Mouse (Mus musculus) embryonic fibroblast, embryonic 13.5 days (primary cell): ENCODE measurements around the gene Dtd1. TPM values are rescaled to one million over a fixed set of nuclear protein-coding genes. Genes with fewer than 3 reads are reported as not detected.

Experiments
- H3K27ac ChIP-seq: 2 replicates; pipeline ENCODE4 v1.5.1; 2012; ENCODE audit warnings: low read length, control low read depth, inconsistent platforms; ENCODE audit not compliant: insufficient read depth
- H3K4me1 ChIP-seq: 2 replicates; pipeline ENCODE4 v1.6.1; 2011; ENCODE audit warnings: low read length; ENCODE audit not compliant: control insufficient read depth, insufficient read depth
- H3K4me3 ChIP-seq: 2 replicates; pipeline ENCODE4 v1.5.1; 2011; ENCODE audit warnings: mild to moderate bottlenecking, control low read depth, low read length; ENCODE audit not compliant: insufficient read depth
- CTCF ChIP-seq: IDR thresholded peaks from 2 replicates; pipeline ENCODE4 v1.5.1; 2011; ENCODE audit warnings: mild to moderate bottlenecking, control low read depth, low read length, moderate library complexity, borderline replicate concordance; ENCODE audit not compliant: insufficient read depth
- POLR2A ChIP-seq: IDR thresholded peaks from 2 replicates; pipeline ENCODE4 v1.6.1; 2011; ENCODE audit warnings: low read depth, mild to moderate bottlenecking, control low read depth, low read length, moderate library complexity
- polyA plus RNA-seq: library from polyadenylated mRNA; stranded (reverse); fragments of >200 nt; gene quantifications from 2 replicates; pipeline ENCODE4 v1.2.4, GENCODE M21; 2011; ENCODE audit warnings: low read depth; ENCODE audit not compliant: missing spikeins, insufficient read length

Dtd1 gene
- polyA plus RNA-seq, 1 experiment, result 14.9 TPM

GRCm38 (mm10) chr2:144700608-144701007 is 100.9 kb downstream of the Dtd1 start:
- no peak overlapping the region for H3K27ac ChIP-seq
- TF ChIP-seq CTCF, result no peak
- no peak for TF ChIP-seq POLR2A
- H3K4me1 ChIP-seq, result no peaks in the 10 kb centered on the region
- no peak overlapping the region for H3K4me3 ChIP-seq

DNA sequence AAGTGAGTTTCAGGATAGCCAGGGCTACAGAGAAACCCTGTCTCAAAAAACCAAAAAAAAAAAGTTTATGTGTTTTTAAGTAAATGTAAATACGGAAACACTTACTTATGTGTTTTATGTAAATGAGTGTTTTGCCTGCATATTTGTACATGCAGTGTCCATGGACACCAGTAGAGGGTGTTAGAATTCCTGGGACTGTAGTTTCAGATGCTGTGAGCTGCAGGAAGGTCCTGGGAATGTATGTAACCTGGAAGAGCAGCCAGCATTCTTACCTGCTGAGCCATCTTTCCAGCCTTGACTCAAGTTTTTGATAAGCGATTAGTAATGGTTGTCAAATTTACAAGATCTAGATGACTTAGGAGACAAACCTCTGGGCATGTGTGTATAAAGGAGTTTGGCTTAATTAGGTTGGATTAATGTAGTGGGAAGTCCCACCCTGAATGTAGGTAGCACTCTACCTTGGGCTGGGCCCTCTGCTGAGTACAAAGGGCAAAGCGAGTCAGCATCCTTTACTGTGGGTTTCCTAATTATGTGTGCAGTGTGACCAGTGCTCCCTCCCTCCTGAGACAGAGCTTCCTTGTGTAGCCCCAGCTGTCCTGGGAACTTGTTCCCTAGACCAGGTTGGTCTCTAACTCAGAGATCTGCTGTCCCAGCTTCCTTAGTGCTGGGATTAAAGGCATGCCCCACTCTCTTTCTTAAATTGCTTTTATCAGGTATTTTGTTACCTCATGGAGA is 101.9 kb downstream of the Dtd1 start:
- TF ChIP-seq POLR2A (no peak), CTCF (no peak)
- no peak overlapping the region for H3K27ac ChIP-seq
- H3K4me1 ChIP-seq, result no peaks in the 10 kb centered on the region
- no peak overlapping the region for H3K4me3 ChIP-seq

DNA sequence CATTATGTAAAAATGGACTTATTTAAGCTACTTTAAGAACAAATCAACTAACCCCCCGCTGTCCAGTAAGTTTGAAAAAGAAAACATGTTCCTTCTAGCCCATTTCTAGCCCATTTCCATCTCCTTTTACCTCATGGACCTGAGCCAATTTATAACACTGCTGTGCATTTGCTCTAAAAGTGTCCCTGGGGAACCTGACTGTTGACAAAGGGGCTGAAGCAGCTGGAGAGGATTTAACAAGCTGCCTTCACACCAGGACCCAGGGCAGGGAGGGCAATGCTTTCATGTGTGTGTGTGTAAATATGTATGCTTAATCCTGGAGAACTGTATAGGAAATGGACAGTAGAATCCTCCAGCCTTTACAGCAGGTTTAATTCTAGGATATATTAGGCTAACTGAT is 109.6 kb downstream of the Dtd1 start:
- Histone ChIP-seq H3K27ac (no peak overlapping the region), H3K4me3 (no peak overlapping the region), H3K4me1 (no peaks in the 10 kb centered on the region)
- TF ChIP-seq CTCF (no peak), POLR2A (no peak)

GRCm38 (mm10) chr2:144709704-144710103 is 110.0 kb downstream of the Dtd1 start:
- Histone ChIP-seq H3K4me3 (no peak overlapping the region), H3K27ac (no peak overlapping the region), H3K4me1 (no peaks in the 10 kb centered on the region)
- no peak for TF ChIP-seq CTCF
- TF ChIP-seq POLR2A, result no peak

DNA sequence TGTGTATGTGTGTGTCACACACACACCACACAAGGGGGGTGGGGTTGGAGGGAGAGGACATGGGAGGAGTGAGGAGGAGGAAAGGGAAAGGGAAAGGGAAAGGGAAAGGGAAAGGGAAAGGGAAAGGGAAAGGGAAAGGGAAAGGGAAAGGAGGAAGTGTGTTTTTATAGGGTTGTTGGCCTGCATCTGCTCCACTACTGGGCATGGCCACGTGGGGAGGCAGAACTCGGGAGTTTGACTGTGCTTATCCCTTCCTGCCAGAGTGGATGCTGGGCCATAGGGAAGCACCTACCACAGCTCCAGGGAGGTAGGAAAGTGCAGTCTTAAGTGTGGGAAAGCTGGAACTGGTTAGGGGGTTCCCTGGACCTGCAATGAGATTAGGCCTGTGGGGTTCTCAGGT is 114.9 kb downstream of the Dtd1 start:
- Histone ChIP-seq H3K27ac (no peak overlapping the region), H3K4me3 (no peak overlapping the region), H3K4me1 (no peaks in the 10 kb centered on the region)
- TF ChIP-seq POLR2A (no peak), CTCF (no peak)

- no peak overlapping the region for H3K4me3 ChIP-seq
- no peaks in the 10 kb centered on the region for H3K4me1 ChIP-seq
- H3K27ac ChIP-seq, result no peak overlapping the region
- TF ChIP-seq CTCF (no peak), POLR2A (no peak)
Measured at GRCm38 (mm10) chr2:144715211-144715768, 115.6 kb downstream of the Dtd1 start.

DNA sequence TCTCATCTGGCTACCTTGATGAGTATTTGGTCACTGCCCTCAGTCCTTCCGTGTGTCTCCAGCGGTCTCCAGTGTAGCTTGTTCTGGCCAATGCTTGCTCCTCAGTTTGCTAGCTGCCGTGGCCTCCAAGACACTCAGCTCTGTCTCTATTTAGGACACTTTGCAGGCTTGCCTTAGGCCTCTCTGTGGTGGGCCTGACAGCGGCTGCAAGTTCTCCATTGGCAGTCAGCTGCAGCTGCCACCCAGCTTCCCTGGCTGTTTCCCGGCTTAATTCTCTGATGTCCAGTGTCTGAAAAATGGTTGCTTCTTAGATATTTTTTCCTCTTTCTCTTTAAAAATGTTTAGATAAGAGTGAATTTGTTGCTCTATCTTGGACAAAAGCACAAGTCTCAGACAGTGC is 116.6 kb downstream of the Dtd1 start:
- H3K4me1 ChIP-seq, result no peaks in the 10 kb centered on the region
- no peak overlapping the region for H3K4me3 ChIP-seq
- no peak overlapping the region for H3K27ac ChIP-seq
- no peak for TF ChIP-seq CTCF
- TF ChIP-seq POLR2A, result no peak

- H3K27ac ChIP-seq, result no peak overlapping the region
- TF ChIP-seq CTCF, result no peak
- no peak for TF ChIP-seq POLR2A
Measured at GRCm38 (mm10) chr2:144718273-144718672, 118.6 kb downstream of the Dtd1 start.

DNA sequence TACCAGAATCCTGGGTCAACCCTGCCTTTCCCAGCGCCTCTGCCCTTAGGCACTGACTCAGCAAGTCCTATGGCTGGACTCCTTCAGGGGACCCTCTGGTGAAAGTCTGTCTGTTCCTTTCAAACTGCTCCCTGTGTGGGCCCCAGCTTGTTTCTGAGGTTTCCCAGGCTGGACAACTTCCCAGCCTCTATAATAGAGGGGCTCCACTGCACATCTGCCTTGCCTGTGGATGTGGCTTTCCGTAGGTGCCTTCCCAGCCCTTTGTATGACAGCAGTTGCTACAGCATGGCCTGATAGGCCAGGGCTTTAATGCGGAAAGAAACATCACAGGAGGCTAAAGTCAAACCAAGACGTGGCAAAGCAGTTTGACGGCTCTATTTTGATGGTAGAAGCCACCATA is 119.6 kb downstream of the Dtd1 start:
- TF ChIP-seq CTCF, result no peak
- no peak for TF ChIP-seq POLR2A
- H3K4me1 ChIP-seq, result no peaks in the 10 kb centered on the region
- H3K4me3 ChIP-seq, result no peak overlapping the region
- H3K27ac ChIP-seq, result no peak overlapping the region

More at GRCm38 (mm10) chr2:144718273-144718672, 118.6 kb downstream of the Dtd1 start:
- H3K4me3 ChIP-seq, result no peak overlapping the region
- H3K4me1 ChIP-seq, result no peaks in the 10 kb centered on the region

DNA sequence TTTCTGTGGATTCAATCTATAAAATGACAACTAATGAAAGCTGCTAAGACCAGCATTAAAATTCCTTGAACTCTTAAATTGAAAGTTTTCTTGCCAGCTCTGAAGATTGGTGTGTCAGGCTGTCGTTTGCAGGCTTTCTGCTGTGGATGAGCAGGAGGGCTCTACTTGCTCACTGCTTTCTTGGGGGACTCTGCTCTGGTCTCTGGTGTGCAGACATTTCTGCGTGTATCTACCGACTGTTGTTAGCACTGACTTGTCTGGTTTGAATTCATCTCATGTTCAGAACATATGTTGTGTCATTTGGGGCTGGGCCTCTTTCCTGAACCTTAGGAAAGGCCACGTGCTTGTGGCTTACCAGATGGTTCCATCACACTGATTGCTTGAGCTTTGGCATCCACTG is 120.0 kb downstream of the Dtd1 start:
- no peaks in the 10 kb centered on the region for H3K4me1 ChIP-seq
- H3K27ac ChIP-seq, result no peak overlapping the region
- H3K4me3 ChIP-seq, result no peak overlapping the region
- no peak for TF ChIP-seq CTCF

DNA sequence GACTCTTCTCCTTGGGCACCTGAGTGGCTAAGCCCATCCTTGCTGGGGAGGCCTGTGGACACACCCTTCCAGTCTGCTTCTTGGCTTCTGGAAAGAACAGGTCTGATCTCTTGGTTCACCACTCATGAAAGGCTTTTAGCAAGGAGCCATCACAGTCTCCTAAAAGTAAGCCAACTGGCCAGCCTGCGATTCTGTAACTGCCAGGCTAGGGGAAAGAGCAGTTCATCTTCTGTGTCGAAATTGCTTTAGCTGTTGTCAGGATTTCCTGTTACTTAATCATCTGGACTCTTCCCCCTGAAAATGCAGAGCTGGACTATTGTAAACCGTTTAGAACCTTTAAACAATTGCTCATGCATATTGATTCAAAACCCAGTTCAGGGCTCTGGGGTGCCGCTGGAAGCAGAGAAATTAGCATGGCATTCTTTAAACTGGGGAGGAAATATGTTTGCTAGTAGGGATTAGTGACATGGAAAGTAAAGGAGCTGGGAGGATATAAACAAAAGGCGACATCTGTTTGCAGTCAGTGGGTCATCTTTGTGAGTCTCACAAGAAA is 120.8 kb downstream of the Dtd1 start:
- H3K27ac ChIP-seq, result no peak overlapping the region
- H3K4me3 ChIP-seq, result no peak overlapping the region
- no peak for TF ChIP-seq CTCF
- TF ChIP-seq POLR2A, result no peak
- no peaks in the 10 kb centered on the region for H3K4me1 ChIP-seq
